Mouse (Mus musculus) embryonic fibroblast, embryonic 13.5 days (primary cell): ENCODE measurements at regions not wholly inside any gene's neighbourhood (a gene's known extent, or its start where the extent isn't known, plus 50 kb on each side); places are given as distances from the start of the nearest gene placed in this dataset.

Experiments used
- H3K27ac ChIP-seq: 2 replicates; pipeline ENCODE4 v1.5.1; 2012; ENCODE audit warnings: low read length, control low read depth, inconsistent platforms; ENCODE audit not compliant: insufficient read depth
- H3K4me1 ChIP-seq: 2 replicates; pipeline ENCODE4 v1.6.1; 2011; ENCODE audit warnings: low read length; ENCODE audit not compliant: control insufficient read depth, insufficient read depth
- H3K4me3 ChIP-seq: 2 replicates; pipeline ENCODE4 v1.5.1; 2011; ENCODE audit warnings: mild to moderate bottlenecking, control low read depth, low read length; ENCODE audit not compliant: insufficient read depth
- CTCF ChIP-seq: IDR thresholded peaks from 2 replicates; pipeline ENCODE4 v1.5.1; 2011; ENCODE audit warnings: mild to moderate bottlenecking, control low read depth, low read length, moderate library complexity, borderline replicate concordance; ENCODE audit not compliant: insufficient read depth
- POLR2A ChIP-seq: IDR thresholded peaks from 2 replicates; pipeline ENCODE4 v1.6.1; 2011; ENCODE audit warnings: low read depth, mild to moderate bottlenecking, control low read depth, low read length, moderate library complexity

- Histone ChIP-seq H3K27ac (no peak overlapping the region), H3K4me3 (no peak overlapping the region), H3K4me1 (no peaks in the 10 kb centered on the region)
- TF ChIP-seq CTCF (no peak), POLR2A (no peak)
Observed at GRCm38 (mm10) chr1:52553871-52554270, 53.4 kb upstream of the Nab1 start.

GRCm38 (mm10) chr1:52565812-52566211 lies 64.7 kb upstream of the Nemp2 start:
- H3K4me3 ChIP-seq, result no peak overlapping the region
- H3K4me1 ChIP-seq, result no peaks in the 10 kb centered on the region
- TF ChIP-seq CTCF, result no peak
- H3K27ac ChIP-seq, result no peak overlapping the region

- TF ChIP-seq POLR2A, result no peak
- no peak for TF ChIP-seq CTCF
- no peak overlapping the region for H3K27ac ChIP-seq
- H3K4me1 ChIP-seq, result no peaks in the 10 kb centered on the region
- H3K4me3 ChIP-seq, result no peak overlapping the region
Observed at GRCm38 (mm10) chr1:52571674-52572073, 58.8 kb upstream of the Nemp2 start.

- Histone ChIP-seq H3K4me3 (no peak overlapping the region), H3K4me1 (peaks cover 7% of the 10 kb centered on the region; the same call in 1 of the 2 replicates), H3K27ac (peak overlapping the region; percentile 2)
- no peak for TF ChIP-seq CTCF
- TF ChIP-seq POLR2A, result no peak
Observed at GRCm38 (mm10) chr1:52578298-52579056, 52.0 kb upstream of the Nemp2 start.

GRCm38 (mm10) chr1:52580132-52580896 lies 50.2 kb upstream of the Nemp2 start:
- H3K4me3 ChIP-seq, result no peak overlapping the region
- TF ChIP-seq POLR2A, result no peak
- no peak for TF ChIP-seq CTCF
- H3K27ac ChIP-seq, result no peak overlapping the region
- peaks cover 7% of the 10 kb centered on the region; the same call in 1 of the 2 replicates for H3K4me1 ChIP-seq
